Mouse (Mus musculus) testis, postnatal 10 days (tissue): Measurements from ENCODE around the gene Prkcg.
"Not testable (repeated sequence)": the region's sequence is repeated elsewhere in the genome, so short reads cannot be mapped to it uniquely, and the experiment has no call there.

ENCODE experiments used
- DNase-seq: peaks from one replicate; pipeline ENCODE4 v3.0.0; 2021; ENCODE audit warnings: low spot score

Gene Prkcg

DNA sequence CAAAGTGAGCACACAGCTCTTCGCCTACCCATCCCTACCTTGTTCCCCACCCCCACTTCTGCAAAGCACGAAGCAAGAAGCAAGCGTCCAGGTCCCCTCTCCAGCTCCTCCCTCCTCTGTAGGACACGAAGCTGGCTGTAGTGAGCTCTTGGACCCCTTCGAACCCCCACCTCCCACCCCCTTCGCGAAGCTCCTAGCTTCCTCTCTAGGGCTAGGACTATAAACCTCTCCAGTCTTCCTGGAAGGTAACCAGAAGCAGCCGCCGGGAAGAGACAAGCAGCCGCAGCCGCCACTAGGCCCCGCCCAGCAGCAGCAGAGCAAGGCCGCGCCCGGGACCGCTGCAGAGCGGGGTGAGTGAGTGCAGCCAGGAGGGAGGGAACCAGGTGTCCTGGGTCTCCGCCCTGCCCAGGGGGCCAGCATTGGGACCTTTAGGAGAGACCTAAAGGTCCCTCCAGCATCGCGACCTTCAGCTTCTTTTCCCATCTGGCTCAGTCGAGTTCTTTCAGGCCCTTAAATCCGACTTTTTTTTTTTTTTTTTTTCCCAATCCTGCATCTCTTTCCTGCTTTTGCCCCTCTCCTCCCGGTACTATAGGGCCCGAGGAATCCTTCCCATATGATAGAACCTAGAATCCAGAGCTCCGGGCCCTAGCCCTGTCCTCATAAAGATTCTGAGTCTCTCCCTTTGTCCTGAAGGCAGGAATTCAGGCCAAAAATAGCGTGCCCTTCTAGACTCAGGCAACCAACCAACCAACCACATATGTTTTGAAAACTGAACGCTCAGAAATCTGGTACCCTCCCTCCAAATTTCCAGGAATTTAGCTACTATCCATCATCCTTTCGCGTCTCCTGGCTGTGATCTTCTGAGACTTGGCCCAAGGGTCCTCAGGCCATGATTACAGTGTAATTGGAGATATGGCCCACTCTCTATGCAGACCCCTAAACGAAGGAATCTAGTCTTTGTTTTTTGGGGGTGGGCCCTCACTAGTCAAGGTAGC lies at the start of gene Prkcg, which contains the start of gene Myadm:
Prkcg (plus strand) TSS at position 204 of the 995 bp plus-strand sequence.
Myadm (plus strand) TSS at position 105 of the 995 bp plus-strand sequence.
- DNase-seq, result peak; percentile 88

DNA sequence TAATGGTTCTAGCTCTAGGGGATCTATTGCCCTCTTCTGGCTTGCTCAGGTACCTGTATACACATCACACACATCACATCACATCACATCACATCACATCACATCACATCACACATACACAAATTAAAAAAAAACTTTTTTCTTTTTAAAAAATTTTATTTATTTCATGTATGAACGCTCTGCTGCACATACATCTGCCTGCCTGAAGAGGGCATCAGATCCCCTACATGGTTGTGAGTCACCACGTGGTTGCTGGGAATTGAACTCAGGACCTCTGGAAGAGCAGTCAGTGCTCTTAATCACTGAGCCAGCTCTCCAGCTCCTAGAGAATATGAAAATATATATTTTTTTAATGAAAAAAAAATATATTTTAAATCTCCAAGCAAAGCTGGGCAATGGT lies 49.8 kb upstream of the Prkcg start:
- no peak for DNase-seq

DNA sequence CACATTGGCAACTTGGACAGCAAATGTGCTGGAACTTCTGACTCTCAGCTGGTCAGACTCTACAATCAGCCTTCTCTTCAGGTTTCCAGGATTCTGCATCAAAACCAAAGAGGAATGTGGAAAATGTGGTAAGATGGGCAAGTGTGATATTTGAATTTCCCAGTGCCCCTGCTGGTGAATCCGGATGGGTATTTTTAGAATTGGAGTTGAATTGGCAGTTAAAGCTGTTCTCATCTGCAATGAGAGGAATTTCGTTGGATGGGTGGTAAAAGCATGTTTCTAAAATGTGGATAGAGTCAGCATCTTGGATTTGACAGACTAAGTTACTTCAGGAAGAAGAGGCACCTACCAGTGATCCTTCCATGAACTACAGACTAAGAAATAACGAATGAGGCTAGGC lies 28.3 kb upstream of the Prkcg start:
- DNase-seq, result no peak

DNA sequence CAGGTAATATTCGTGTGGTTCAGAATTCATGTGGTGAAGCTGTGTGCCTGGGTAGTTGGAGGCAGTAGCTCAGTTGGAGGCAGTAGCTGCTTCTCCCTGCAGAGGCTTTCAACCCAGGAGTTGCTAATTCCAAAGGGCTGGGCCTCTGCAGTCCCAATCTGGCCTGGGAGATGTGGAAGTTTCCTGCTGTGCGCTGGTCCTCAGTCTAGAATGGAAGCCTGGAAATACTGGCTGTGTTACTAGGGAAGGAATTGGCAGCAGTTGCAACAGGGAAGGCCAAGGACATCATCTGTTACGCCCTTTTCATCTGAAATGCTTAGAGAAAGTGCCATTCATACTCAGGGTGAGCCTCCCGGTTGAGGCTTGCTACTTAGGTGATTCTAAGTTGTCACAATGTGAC lies 27.5 kb upstream of the Prkcg start:
- DNase-seq, result no peak

DNA sequence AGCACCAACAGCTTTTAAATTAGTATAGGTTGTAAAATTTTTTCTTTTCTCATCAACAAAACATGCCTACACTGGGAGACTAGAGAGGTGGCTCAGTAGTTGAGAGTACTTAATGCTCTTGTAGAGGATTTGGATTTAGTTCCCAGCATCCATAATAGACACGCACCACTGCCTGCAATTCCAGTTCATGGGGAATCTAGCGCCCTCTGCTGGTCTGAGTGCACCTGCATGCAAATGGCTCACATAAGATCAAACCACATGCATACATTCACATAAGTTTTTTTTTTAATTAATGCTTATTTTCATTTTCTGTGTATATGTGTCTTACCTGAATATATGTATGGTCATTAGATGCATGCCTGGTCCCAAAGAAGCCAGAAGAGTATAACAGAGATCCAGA lies 26.2 kb upstream of the Prkcg start:
- peak; percentile 63 for DNase-seq

DNA sequence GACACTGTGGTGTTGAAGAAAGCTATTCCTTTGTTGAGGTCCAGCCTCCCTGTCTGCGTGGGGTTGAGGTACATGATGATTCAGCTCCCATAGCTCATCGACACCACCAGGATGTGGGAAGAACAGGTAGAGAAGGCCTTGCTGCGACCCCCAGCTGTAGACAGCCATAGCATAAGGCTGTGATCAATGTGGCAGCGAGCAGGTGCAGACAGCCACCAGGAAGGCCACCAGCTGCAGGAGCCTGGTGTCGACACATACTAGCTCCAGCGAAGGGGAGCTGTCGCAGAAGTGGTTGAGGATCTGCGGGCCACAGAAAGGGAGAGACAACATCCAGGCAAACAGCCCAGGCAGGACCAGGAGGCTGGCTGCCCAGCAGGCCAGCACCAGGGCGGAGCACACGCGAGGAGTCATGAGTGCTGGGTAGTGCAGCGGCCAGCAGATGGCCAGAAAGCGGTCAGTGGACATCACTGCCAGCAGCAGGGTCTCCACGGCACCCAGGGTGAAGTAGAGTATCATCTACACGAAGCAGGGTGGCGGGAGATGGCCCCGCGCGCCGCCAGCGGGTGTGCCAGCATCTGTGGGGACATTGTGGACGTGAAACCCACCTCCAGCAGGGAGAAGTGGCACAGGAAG lies 24.5 kb upstream of the Prkcg start:
- no peak for DNase-seq

DNA sequence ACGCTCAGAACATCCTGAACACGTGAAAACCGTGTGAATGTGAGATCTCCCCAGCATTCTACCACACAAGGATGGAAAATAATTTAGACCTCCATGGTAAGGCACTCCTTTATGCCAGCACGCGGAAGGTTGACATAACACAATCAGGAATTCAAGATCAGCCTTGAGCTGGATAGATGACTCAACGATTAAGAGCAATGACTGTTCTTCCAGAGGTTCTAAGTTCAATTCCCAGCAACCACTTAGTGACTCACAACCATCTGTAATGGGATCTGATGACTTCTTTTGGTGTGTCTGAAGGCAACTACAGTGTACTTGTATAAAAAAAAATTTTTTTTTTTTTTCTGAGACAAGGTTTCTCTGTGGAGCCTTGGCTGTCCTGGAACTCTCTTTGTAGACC lies 23.7 kb upstream of the Prkcg start:
- no peak for DNase-seq

DNA sequence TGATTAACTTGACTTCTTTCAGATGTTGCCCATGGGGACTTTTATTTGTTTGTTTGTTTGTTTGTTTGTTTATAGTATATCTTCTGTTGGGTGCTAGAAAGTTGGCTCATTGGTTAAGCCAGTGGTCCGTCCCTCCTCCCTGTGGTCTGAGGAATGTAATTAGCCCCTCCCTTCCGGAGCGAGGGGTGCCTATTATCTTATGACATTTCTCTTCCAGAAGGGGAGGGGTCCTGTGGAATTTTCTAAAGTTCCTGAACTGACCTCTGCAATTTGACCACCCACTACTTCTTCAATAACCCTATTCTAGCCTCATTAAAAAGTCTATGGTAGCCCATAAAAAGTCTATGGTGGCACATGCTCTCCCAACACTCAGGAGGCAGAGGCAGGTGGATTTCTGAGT lies 21.7 kb upstream of the Prkcg start:
- DNase-seq, result no peak

DNA sequence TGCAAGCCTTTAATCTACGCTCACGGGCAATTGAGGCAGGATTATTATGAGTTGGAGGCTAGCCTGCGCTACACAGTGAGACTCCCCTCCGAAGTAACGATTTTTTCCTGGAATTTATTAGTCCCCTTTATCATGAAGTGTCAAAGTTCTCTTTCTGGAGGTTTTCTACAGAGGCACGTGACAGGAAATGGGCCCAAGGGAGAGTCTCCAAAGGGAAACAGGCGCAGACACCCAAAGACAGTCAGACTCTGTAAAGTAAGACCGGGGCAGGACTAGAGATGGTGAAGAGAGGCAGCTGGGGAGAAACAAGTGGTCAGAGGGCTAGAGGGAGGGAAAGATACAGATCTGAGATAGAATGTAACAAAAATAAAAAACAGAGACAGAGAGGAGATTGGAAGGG lies 21.1 kb upstream of the Prkcg start:
- no peak for DNase-seq

DNA sequence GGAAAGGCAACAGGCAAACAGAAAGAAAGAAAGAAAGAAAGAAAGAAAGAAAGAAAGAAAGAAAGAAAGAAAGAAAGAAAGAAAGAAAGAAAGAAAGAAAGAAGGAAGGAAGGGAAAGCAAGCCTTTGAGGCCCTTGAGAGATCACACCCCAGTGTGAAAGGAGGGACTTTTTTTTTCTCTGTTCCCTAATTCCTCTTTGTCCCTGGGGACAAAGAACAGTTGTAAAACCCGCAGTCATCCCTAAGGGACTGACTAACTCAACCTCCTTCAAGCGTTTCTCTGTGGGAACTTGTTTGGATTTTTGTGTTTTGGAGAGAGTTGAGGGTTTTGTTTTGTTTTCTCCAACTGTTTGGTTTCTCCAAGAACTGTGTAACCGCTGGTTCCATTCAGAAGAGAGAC lies 20.7 kb upstream of the Prkcg start:
- no peak for DNase-seq

DNA sequence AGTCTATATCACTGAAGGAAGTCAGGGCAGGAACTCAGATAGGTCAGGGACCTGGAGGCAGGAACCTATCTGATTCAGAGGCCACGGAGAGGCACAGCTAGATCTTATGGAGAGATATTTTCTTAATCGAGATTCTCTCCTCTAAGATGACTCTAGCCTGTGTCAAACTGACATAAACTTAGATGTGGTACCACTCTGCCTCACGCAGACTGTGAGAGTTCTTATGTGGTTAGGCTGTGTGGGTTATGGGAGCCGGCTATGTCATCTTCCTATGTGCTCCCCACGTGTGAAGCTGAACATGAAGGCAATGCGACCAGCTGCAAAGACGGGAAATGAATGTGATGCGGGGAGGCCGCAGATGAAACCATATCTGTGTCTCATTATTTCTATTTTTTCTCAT lies 16.8 kb upstream of the Prkcg start:
- DNase-seq, result no peak

DNA sequence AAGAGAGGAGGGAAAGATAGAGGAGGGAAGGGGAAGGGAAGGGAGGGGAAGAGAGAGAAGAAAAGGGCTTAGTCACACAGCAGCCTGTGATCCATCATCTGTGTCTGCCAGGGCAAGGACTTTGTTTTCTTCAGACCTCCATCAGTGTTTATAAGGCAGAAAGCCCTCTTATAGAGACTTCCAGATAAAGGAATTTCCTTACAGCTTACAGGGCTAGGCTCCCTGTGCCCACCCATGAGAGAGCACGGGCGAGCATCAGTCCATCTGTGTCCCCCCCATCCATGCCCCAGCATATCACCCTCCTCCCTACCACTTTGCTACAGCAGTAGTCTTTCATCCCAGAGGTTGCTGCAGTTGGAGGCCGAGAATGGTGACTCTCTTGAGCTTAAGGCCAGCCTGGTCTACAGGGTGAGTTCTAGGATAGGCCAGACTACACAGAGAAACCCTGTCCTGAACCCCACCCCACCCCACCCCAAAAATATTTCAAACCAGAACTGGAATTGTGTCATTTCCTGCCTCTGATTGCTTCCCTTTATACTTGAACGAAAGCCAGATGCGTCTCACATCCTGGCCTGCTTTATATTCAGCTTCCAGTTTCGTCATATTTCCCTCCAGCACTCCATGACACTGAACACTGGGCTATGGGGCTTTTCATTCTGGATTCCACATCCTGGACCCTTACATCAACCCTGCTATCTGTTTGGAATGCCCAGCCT lies 13.4 kb upstream of the Prkcg start:
- no peak for DNase-seq

DNA sequence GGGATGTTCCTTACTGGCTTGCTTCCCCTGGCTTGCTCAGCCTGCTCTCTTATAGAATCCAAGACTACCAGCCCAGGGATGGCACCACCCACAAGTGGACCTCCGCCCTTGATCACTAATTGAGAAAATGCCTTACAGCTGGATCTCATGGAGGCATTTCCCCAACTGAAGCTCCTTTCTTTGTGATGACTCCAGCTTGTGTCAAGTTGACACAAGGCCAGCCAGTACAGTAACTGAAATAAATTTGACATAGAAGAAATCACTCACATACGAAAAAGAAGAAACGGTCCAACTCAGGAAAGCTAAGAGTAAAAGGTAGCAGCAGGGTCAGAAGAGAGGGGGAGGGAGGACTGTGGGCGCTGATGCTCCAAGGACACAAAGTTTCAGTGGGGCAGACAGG lies 12.2 kb upstream of the Prkcg start:
- DNase-seq, result not testable (repeated sequence)

DNA sequence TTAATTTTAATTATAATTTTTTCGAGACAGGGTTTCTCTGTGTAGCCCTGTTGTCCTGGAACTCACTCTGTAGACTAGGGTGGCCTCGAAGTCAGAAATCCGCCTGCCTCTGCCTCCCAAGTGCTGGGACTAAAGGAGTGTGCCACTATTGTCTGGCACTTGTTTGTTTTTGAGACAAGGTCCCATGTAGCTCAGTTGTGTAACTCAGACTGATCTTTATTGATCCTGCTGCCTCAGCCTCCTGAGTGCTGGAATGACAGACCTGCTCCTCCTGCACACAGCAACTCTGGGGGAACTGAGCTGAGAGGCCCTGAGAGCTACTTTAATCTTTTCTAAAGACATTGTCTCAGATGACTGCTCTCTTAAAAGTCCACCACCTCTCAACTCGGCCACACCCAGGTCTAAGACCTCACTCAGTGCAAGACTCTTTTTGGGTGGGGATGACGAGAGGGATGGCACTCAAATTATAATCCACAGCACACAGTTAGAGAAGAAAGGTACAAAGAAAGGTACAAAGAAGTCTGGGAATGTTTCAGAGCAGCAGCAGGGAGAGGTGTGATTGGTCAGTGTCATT lies 8.8 kb upstream of the Prkcg start:
- no peak for DNase-seq

DNA sequence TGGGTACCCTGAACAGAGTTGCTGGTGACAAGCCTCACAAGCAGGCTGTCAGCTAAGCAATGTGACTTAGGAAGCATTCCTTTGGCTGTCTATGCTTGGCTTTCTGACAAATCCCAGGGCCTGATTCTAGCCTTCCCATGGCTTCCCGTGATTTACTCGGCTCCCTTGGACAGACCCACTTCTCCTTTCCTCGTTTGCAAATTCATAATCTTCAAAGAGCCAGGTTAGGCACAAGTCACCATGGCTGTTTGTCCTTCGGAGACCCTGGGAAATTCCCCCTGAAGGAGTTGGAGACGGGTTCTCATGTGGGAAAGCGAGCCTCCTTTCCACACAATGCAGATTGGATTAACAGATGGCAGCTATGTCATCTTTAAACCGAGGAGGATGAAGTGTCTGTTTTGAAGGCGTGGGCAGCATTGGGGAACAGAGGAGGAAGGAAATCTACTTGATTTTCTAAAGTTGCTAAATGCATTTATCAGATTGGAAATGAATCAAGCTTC lies 8.3 kb upstream of the Prkcg start:
- no peak for DNase-seq

DNA sequence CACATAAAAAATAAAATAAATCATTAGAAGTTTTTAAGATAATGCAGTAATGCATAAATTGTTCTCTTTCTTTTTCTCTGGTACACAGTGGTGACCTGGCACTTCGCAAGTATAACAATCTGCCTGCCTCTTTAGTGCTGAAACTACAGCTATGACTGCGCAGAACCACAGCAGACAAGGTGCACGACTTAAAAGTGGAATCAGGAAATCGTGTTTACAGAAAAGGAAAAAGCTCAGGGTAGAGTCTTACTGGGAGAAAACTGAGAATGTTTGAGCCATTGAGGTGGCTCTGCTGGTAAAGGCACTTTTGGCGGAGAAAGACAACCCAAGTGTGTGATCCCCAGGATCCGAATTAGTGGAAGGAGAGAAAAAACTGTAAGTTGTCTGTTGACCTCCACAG lies 7.2 kb upstream of the Prkcg start:
- DNase-seq, result no peak

DNA sequence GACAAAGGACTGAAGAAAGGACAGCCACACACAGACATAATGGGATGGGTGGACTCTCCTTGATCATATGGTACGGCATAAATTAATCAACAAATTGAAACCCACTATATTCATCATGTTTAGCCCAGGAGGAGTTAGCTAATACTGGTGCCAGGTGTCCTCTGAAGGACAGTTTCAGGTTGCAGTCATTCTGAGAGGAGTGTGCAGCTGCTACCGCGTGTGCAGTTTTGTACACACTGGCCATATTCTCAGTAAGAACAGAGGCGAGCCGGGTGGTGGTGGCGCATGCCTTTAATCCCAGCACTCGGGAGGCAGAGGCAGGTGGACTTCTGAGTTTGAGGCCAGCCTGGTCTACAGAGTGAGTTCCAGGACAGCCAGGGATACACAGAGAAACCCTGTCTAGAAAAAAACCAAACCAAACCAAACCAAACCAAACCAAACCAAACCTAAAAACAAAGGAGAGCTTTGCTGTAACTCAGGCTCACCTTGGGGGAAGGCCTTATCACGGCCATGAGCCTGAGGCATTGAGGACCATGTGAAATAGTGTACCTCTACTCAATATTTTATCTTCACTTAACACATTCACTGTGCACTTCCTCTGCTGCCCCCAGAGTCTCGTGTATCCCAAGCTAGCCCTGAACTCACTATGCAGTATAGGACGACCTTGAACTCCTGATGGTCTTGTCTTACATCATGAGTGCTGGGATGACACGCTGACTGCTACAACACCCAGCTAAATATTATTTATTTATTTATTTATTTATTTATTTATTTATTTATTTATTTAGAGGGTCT lies 5.7 kb upstream of the Prkcg start:
- DNase-seq, result no peak

DNA sequence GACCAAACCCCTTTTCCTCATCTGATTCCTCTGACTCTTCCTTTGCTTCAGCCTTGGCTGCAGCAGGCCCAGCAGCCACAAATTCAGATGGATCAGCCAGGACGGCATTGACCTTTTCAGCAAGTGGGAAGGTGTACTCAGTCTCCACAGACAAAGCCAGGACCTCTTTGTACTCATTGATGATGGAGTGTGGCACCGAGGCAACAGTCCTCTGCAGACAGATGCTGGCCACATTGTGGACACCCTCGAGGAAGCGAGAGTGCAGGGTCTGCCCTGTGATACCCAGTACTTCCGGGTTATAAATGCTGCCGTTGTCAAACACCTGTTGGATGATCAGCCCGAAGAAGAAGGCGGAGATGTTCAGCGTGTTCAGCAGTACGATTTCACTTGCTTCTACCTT lies 4.4 kb upstream of the Prkcg start:
- no peak for DNase-seq

DNA sequence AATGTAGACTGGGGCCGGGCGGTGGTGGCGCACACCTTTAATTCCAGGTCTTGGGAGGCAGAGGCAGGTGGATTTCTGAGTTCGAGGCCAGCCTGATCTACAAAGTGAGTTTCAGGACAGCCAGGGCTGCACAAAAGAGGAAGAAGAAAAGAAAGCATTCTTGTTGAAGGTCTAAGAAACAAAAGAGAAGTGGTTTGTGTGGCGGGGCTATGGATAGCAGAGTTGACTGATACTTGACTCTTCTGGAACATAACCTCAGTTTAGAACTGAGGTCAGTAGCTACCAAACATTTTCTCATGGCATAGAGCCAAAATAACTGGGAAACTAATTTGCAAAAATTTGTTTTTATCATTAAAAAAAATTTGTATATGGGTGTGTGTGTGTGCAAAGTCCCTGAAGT lies 2.9 kb upstream of the Prkcg start:
- no peak for DNase-seq

DNA sequence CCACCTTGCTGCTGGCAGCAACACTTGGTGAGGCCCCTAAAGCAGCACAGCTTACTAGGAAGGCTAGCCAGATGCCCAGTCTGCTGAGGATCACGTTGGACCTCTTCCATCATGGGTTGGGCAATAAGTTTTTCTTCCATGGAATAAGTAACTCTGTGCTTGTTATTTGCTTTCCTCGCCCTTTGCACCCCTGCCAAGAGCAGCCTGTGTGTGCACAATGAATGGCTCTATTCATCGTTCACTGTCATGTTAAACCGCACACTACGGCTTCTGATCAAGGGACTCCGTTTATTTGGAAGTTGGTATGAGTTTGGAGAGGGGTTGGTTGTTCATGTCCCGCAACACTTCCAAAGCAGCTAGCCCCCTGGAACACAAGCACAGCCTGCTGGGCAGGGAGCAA lies 1.8 kb upstream of the Prkcg start:
- DNase-seq, result no peak

DNA sequence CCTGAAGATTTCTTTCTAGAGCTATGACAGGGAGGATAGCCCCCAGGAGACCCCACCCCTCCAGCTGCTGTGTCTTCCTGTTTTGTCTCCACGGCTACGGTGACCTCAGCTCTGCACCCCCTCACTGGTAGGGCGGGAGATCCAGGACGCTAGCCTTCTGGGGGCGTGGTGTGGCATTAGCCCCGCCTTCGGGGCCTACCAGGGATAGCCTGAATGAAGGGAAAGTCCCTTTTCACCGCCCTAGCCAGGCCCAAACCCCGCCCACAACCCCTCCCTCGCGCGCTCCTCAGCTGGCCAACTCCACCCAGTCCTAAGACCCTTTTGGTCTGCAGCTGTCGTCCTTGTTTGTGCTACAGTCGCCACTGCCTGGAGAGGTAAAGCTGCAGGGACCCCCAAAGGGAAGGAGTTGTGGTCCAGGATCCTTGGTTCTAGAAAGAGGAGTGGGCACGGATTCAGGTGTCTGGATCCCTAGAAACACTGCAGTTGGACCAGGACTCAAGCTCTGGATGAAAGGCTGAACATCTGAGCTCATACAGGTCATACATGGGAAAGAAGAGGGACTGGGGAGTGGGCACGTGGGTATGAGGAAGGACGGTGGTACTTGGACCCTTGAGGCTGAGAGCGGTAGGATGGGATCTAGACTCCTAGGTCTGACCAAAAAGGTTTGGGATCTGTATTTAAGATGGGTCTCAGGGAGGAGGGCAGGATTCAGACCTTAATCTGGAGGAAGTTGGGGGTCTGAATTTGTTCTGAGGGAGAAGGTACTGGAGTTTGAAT lies 1.5 kb downstream of the Prkcg start:
- DNase-seq, result peak; percentile 98
